Mouse (Mus musculus) activated CD4-positive, CD25-positive, alpha-beta regulatory T cell (primary cell): ENCODE measurements around the gene Zcchc13. TPM values are rescaled to one million over a fixed set of nuclear protein-coding genes. Genes with fewer than 3 reads are reported as not detected.

Source experiments
- polyA plus RNA-seq, 2 experiments: library from polyadenylated mRNA; unstranded; fragments of 100-300 nt; shearing (Covaris generic); gene quantifications; one replicate each; pipeline ENCODE4 v1.2.1; 2017

Zcchc13 gene
- not detected for polyA plus RNA-seq

DNA sequence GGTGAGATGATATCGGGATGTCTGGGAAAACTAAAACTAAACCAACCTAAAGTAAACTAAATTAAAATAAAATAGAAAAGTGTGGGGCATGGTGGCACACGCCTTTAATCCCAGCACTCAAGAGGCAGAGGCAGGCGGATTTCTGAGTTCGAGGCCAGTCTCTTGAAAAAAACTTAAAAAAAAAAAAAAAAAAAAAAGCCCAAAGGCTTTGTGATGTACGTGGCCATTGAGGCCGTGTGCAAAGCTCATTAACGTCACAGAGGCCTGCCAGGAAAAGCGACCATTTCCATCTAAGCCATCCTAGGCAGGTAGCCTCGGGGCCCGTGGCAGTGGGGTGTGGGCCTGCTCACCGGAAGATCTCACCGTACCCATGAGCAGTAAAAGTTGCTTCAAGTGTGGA lies at the start of gene Zcchc13:
Gene Zcchc13 (plus strand): TSS at position 284 of the 400 bp plus-strand sequence.

Other genes starting within 250 kb of the Zcchc13 start
- gene Tsx, start 216.1 kb upstream of the Zcchc13 start, polyA plus RNA-seq = under 1 TPM; 0.22 to 0.47 TPM
- not detected for gene Gm26992, start 208.6 kb upstream of the Zcchc13 start, polyA plus RNA-seq
- under 1 TPM; 0.74 to 0.87 TPM for gene Slc16a2, start 191.4 kb downstream of the Zcchc13 start, polyA plus RNA-seq